Mouse (Mus musculus): ENCODE measurements around the gene Tedc1.

- no peak for TF ChIP-seq GATA1 (IDR thresholded peaks at IDR 0.05; ENCODE audit: borderline replicate concordance, low read length)
- no peak for TF ChIP-seq FLI1 (IDR thresholded peaks at IDR 0.05; ENCODE audit: low read length)
Observed at GRCm38 (mm10) chr12:113213226-113213625, 57.0 kb downstream of the Tedc1 start.

Measured in megakaryocyte, embryonic 14.5 days (primary cell).